Comparison of ENCODE assay signal across 9 mouse cellular contexts in the genomic region with DNA sequence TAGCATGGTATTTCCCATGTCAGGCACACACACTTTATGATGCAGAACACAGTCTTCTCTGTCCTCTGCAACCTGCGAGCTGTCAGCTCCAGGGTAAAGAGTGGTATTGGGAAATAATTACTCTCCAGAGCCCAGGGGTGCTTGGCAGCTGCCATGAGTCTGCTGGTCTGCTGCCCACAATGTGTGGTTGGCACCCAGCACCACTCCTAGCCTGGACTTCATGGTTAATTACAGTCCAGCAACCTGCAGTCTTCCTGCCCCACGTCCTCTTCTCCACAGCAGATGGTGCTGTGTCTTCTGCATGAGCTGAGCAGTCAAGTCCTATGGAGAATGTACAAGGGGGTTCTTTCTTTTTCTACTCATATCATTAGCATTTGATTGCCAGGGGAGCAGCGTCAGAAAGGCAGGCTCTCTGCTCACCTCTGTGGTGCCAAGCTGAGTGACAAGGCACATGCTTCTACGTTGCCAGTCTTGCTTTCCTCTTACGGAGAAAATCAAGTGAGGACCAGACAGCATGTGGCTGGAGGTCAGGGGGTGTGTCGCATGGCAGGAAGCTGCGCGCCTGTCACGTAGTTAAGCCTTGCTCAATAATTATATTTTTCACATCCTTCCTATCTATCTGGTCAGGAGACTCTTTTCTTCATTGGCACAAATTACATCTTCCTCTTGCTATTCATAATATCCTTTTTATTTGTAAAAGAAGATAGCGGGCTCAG.
DNase-seq lines count a peak whose midpoint lies in the region; ATAC-seq lines count a peak whose summit lies in the region.
"Had no signal": no experiment of that assay in that cellular context is flagged by ENCODE, and none has a peak within 500 bp of the region (broad histone marks: within the 10 kb centered on the region; RNA-seq: fewer than 3 reads in every experiment).

No protein-coding gene starts in this region.

- no peak overlapping the region for H3K27ac ChIP-seq in forebrain, embryonic 13.5 days
- no peak overlapping the region for H3K27ac ChIP-seq in forebrain, embryonic 12.5 days
- peak overlapping the region; percentile 25; the same call in 1 of the 2 replicates for H3K27ac ChIP-seq in midbrain, embryonic 13.5 days
- H3K27ac ChIP-seq in midbrain, embryonic 11.5 days (ENCODE audit: low read depth, low read length) = no peak overlapping the region
- no peak overlapping the region for H3K27ac ChIP-seq in midbrain, embryonic 16.5 days (ENCODE audit: low read length)

- H3K4me2 ChIP-seq in forebrain, embryonic 13.5 days = no peak overlapping the region
- no peak overlapping the region for H3K4me2 ChIP-seq in forebrain, embryonic 12.5 days
- no peak overlapping the region for H3K4me2 ChIP-seq in midbrain, embryonic 13.5 days (replicated peaks)
- no peak overlapping the region for H3K4me2 ChIP-seq in midbrain, embryonic 11.5 days
- no peak overlapping the region for H3K4me2 ChIP-seq in midbrain, embryonic 16.5 days (ENCODE audit: low read length)

- no peak overlapping the region for H3K9ac ChIP-seq in forebrain, embryonic 13.5 days
- no peak overlapping the region for H3K9ac ChIP-seq in forebrain, embryonic 12.5 days
- no peak overlapping the region for H3K9ac ChIP-seq in midbrain, embryonic 13.5 days (replicated peaks)
- H3K9ac ChIP-seq in midbrain, embryonic 11.5 days (ENCODE audit: low read length) = no peak overlapping the region
- H3K9ac ChIP-seq in midbrain, embryonic 16.5 days (ENCODE audit: low read depth, low read length) = no peak overlapping the region

- 68% methylated on average over 10 of the region's 10 CpGs for WGBS in forebrain, embryonic 13.5 days
- 70% methylated on average over 10 of the region's 10 CpGs for WGBS in forebrain, embryonic 12.5 days
- WGBS in midbrain, embryonic 13.5 days = 68% methylated on average over 10 of the region's 10 CpGs
- WGBS in midbrain, embryonic 11.5 days = 81% methylated on average over 10 of the region's 10 CpGs
- 56% methylated on average over 10 of the region's 10 CpGs for WGBS in midbrain, embryonic 16.5 days

- H3K27me3 ChIP-seq in forebrain, embryonic 13.5 days = no peaks in the 10 kb centered on the region
- no peaks in the 10 kb centered on the region for H3K27me3 ChIP-seq in forebrain, embryonic 12.5 days
- H3K27me3 ChIP-seq in midbrain, embryonic 13.5 days = no peaks in the 10 kb centered on the region
- no peaks in the 10 kb centered on the region for H3K27me3 ChIP-seq in midbrain, embryonic 11.5 days (ENCODE audit: control insufficient read depth, insufficient read depth, low read length)
- H3K27me3 ChIP-seq in midbrain, embryonic 16.5 days (ENCODE audit: control insufficient read depth, insufficient read depth, low read depth, low read length) = no peaks in the 10 kb centered on the region

- H3K4me3 ChIP-seq in forebrain, embryonic 13.5 days = no peak overlapping the region
- H3K4me3 ChIP-seq in forebrain, embryonic 12.5 days (replicated peaks) = no peak overlapping the region
- H3K4me3 ChIP-seq in midbrain, embryonic 13.5 days (replicated peaks) = no peak overlapping the region
- no peak overlapping the region for H3K4me3 ChIP-seq in midbrain, embryonic 11.5 days (ENCODE audit: low read depth, low read length)
- H3K4me3 ChIP-seq in midbrain, embryonic 16.5 days (ENCODE audit: low read depth, low read length) = no peak overlapping the region

- no peaks in the 10 kb centered on the region for H3K9me3 ChIP-seq in forebrain, embryonic 13.5 days (replicated peaks)
- H3K9me3 ChIP-seq in forebrain, embryonic 12.5 days = no peaks in the 10 kb centered on the region
- no peaks in the 10 kb centered on the region for H3K9me3 ChIP-seq in midbrain, embryonic 13.5 days
- no peaks in the 10 kb centered on the region for H3K9me3 ChIP-seq in midbrain, embryonic 11.5 days (ENCODE audit: control insufficient read depth, low read length)
- no peaks in the 10 kb centered on the region for H3K9me3 ChIP-seq in midbrain, embryonic 16.5 days (replicated peaks; ENCODE audit: control insufficient read depth, low read length, poor library complexity, severe bottlenecking)

- DNase-seq in midbrain, embryonic 11.5 days (ENCODE audit: low spot score, missing footprints) = no peak
- peak; percentile 33 to 36 for DNase-seq in cerebellum, postnatal 36 days
- DNase-seq in right cerebral cortex, adult 18-20 months = no peak
- no peak for DNase-seq in frontal cortex, postnatal 36 days (ENCODE audit: low spot score in 2 of 2)

- H3K4me1 ChIP-seq in forebrain, embryonic 13.5 days = peaks cover 7% of the 10 kb centered on the region
- H3K4me1 ChIP-seq in forebrain, embryonic 12.5 days = no peaks in the 10 kb centered on the region
- H3K4me1 ChIP-seq in midbrain, embryonic 13.5 days (replicated peaks) = 0 out of 2 replicates have a peak, but pooled peaks cover 9% of the 10 kb centered on the region
- no peaks in the 10 kb centered on the region for H3K4me1 ChIP-seq in midbrain, embryonic 11.5 days (ENCODE audit: control insufficient read depth, insufficient read depth, low read length)
- 0 out of 2 replicates have a peak, but pooled peaks cover 3% of the 10 kb centered on the region for H3K4me1 ChIP-seq in midbrain, embryonic 16.5 days (ENCODE audit: control insufficient read depth, insufficient read depth, low read length)

- H3K36me3 ChIP-seq in forebrain, embryonic 13.5 days (ENCODE audit: poor library complexity, severe bottlenecking) = no peaks in the 10 kb centered on the region
- H3K36me3 ChIP-seq in forebrain, embryonic 12.5 days (replicated peaks) = no peaks in the 10 kb centered on the region
- H3K36me3 ChIP-seq in midbrain, embryonic 13.5 days = no peaks in the 10 kb centered on the region
- H3K36me3 ChIP-seq in midbrain, embryonic 11.5 days (ENCODE audit: control insufficient read depth, insufficient read depth, low read length) = no peaks in the 10 kb centered on the region
- H3K36me3 ChIP-seq in midbrain, embryonic 16.5 days (ENCODE audit: control insufficient read depth, insufficient read depth, low read length) = no peaks in the 10 kb centered on the region

- peak; percentile 82 for ATAC-seq in forebrain, embryonic 13.5 days
- no peak for ATAC-seq in forebrain, embryonic 12.5 days (ENCODE audit: low FRiP score)
- peak; percentile 45 for ATAC-seq in midbrain, embryonic 13.5 days
- ATAC-seq in midbrain, embryonic 11.5 days (ENCODE audit: low FRiP score) = no peak
- ATAC-seq in midbrain, embryonic 16.5 days = peak; percentile 48; the same call in 1 of the 2 replicates
- ATAC-seq: intestine, embryonic 16.5 days had no signal

Comparison
In these comparisons a context has a peak if more than half of its experiments do, and no peak if none do; other contexts are left out.
1. ATAC-seq: peak in forebrain, embryonic 13.5 days (single experiment), midbrain, embryonic 13.5 days (single experiment) and midbrain, embryonic 16.5 days (single experiment); none in forebrain, embryonic 12.5 days (single experiment) and midbrain, embryonic 11.5 days (single experiment).
2. DNase-seq: peak in cerebellum, postnatal 36 days (2 of 2); none in midbrain, embryonic 11.5 days (single experiment), right cerebral cortex, adult 18-20 months (single experiment) and frontal cortex, postnatal 36 days (0 of 2).